Mouse (Mus musculus) E14TG2a.4 (cell line): ENCODE data around the gene Hist2h2aa1.
"Not testable (repeated sequence)": the region's sequence is repeated elsewhere in the genome, so short reads cannot be mapped to it uniquely, and the experiment has no call there.

Source experiments
- H3K27me3 ChIP-seq: 2 replicates; pipeline ENCODE4 v1.6.1; 2014; ENCODE audit warnings: low read length, control low read depth; ENCODE audit not compliant: insufficient read depth
- H3K36me3 ChIP-seq: 2 replicates; pipeline ENCODE4 v1.6.1; 2014; ENCODE audit warnings: low read length, control low read depth; ENCODE audit not compliant: insufficient read depth
- H3K4me1 ChIP-seq: replicated peaks from 2 replicates; pipeline ENCODE4 v1.6.1; 2014; ENCODE audit warnings: low read depth, low read length, control low read depth
- H3K4me3 ChIP-seq: replicated peaks from 2 replicates; pipeline ENCODE4 v1.5.1; 2014; ENCODE audit warnings: mild to moderate bottlenecking, low read length
- H3K9me3 ChIP-seq: 2 replicates; pipeline ENCODE4 v1.6.1; 2014; ENCODE audit warnings: low read length, control low read depth
- CTCF ChIP-seq: conservative IDR thresholded peaks from 2 replicates; pipeline ENCODE4 v1.5.1; 2014; ENCODE audit warnings: low read length
- NANOG ChIP-seq: IDR thresholded peaks from 2 replicates; pipeline ENCODE4 v1.6.1; 2014; ENCODE audit warnings: borderline replicate concordance, low read length, mixed read lengths
- POU5F1 ChIP-seq: IDR thresholded peaks from 2 replicates; pipeline ENCODE4 v1.6.1; 2014; ENCODE audit warnings: low read length, borderline replicate concordance

Gene Hist2h2aa1

GRCm38 (mm10) chr3:96267541-96267940, 22.2 kb downstream of the Hist2h2aa1 start:
- no peak for TF ChIP-seq NANOG
- no peak for TF ChIP-seq POU5F1
- no peak for TF ChIP-seq CTCF
- Histone ChIP-seq H3K4me1 (peaks cover 33% of the 10 kb centered on the region), H3K4me3 (peak overlapping the region; percentile 79), H3K27me3 (no peaks in the 10 kb centered on the region), H3K36me3 (no peaks in the 10 kb centered on the region), H3K9me3 (no peaks in the 10 kb centered on the region)

GRCm38 (mm10) chr3:96268051-96268775, 22.9 kb downstream of the Hist2h2aa1 start, which contains the start of gene Hist2h3b:
Gene Hist2h3b (plus strand): TSS chr3:96268654.
- no peaks in the 10 kb centered on the region for H3K9me3 ChIP-seq
- H3K27me3 ChIP-seq = no peaks in the 10 kb centered on the region
- TF ChIP-seq NANOG (no peak), CTCF (no peak), POU5F1 (no peak)
- H3K36me3 ChIP-seq = no peaks in the 10 kb centered on the region
- peak within 1 kb of the TSS; percentile 85 for H3K4me3 ChIP-seq
- H3K4me1 ChIP-seq = peaks cover 32% of the 10 kb centered on the region

- peak overlapping the region; percentile 79 for H3K4me3 ChIP-seq
- not testable (repeated sequence) for H3K36me3 ChIP-seq, H3K27me3 ChIP-seq, H3K9me3 ChIP-seq
- peaks cover 34% of the 10 kb centered on the region for H3K4me1 ChIP-seq
Measured at GRCm38 (mm10) chr3:96268776-96269378, 23.6 kb downstream of the Hist2h2aa1 start.

GRCm38 (mm10) chr3:96269511-96270474, 24.5 kb downstream of the Hist2h2aa1 start, which contains the start of gene Hist2h2bb:
Gene Hist2h2bb (plus strand): TSS chr3:96269752.
- Histone ChIP-seq H3K9me3 (no peaks in the 10 kb centered on the region), H3K36me3 (no peaks in the 10 kb centered on the region), H3K4me3 (peak within 1 kb of the TSS; percentile 85), H3K27me3 (no peaks in the 10 kb centered on the region), H3K4me1 (peaks cover 34% of the 10 kb centered on the region)
- TF ChIP-seq POU5F1 (0 out of 2 replicates have a peak, but pooled peaks have one; percentile 57), CTCF (no peak)

- no peaks in the 10 kb centered on the region for H3K9me3 ChIP-seq
- H3K27me3 ChIP-seq = no peaks in the 10 kb centered on the region
- TF ChIP-seq NANOG (no peak), POU5F1 (no peak), CTCF (no peak)
- H3K4me3 ChIP-seq = peak overlapping the region; percentile 78
- peaks cover 34% of the 10 kb centered on the region for H3K4me1 ChIP-seq
- H3K36me3 ChIP-seq = no peaks in the 10 kb centered on the region
Measured at GRCm38 (mm10) chr3:96273591-96274465, 28.5 kb downstream of the Hist2h2aa1 start.

- Histone ChIP-seq H3K36me3 (no peaks in the 10 kb centered on the region), H3K9me3 (no peaks in the 10 kb centered on the region)
Measured at GRCm38 (mm10) chr3:96277428-96277799, 32.1 kb downstream of the Hist2h2aa1 start.

GRCm38 (mm10) chr3:96277800-96278624, 32.7 kb downstream of the Hist2h2aa1 start:
- no peaks in the 10 kb centered on the region for H3K27me3 ChIP-seq
- no peaks in the 10 kb centered on the region for H3K9me3 ChIP-seq
- TF ChIP-seq NANOG (no peak), CTCF (peak; percentile 70), POU5F1 (no peak)
- H3K4me1 ChIP-seq = peaks cover 52% of the 10 kb centered on the region
- peak overlapping the region; percentile 82 for H3K4me3 ChIP-seq
- H3K36me3 ChIP-seq = no peaks in the 10 kb centered on the region

More at GRCm38 (mm10) chr3:96277428-96277799, 32.1 kb downstream of the Hist2h2aa1 start:
- TF ChIP-seq POU5F1 (no peak), CTCF (peak; percentile 30; the same call in 1 of the 2 replicates), NANOG (no peak)
- peaks cover 52% of the 10 kb centered on the region for H3K4me1 ChIP-seq
- no peaks in the 10 kb centered on the region for H3K27me3 ChIP-seq
- peak overlapping the region; percentile 82 for H3K4me3 ChIP-seq
